Mouse (Mus musculus) stomach, postnatal 0 days (tissue): Measurements from ENCODE around the gene Igsf3. TPM values are rescaled to one million over a fixed set of nuclear protein-coding genes. Genes with fewer than 3 reads are reported as not detected.

Experiments used
- ATAC-seq: fragments of 200-750 bp; cut with Nextera tagmentation; 2 replicates; pipeline ENCODE4 v1.8.0; 2017; ENCODE audit not compliant: low FRiP score, low TSS enrichment
- DNase-seq: peaks from one replicate; pipeline ENCODE4 v3.0.0-alpha.2; 2016; ENCODE audit warnings: low spot score
- H3K27ac ChIP-seq: fragments of 300-500 bp; sonication (generic); replicated peaks from 2 replicates; pipeline ENCODE4 v1.5.1; 2014; ENCODE audit warnings: mild to moderate bottlenecking, control low read depth
- H3K27me3 ChIP-seq: fragments of 300-500 bp; sonication (generic); 2 replicates; pipeline ENCODE4 v1.6.1; 2014; ENCODE audit warnings: low read length; ENCODE audit not compliant: control insufficient read depth, insufficient read depth
- H3K36me3 ChIP-seq: fragments of 300-500 bp; sonication (generic); 2 replicates; pipeline ENCODE4 v1.6.1; 2014; ENCODE audit warnings: low read length, mixed read lengths; ENCODE audit not compliant: control insufficient read depth, insufficient read depth
- H3K4me1 ChIP-seq: fragments of 300-500 bp; sonication (generic); replicated peaks from 2 replicates; pipeline ENCODE4 v1.6.1; 2014; ENCODE audit warnings: antibody characterized with exemption; ENCODE audit not compliant: control insufficient read depth, insufficient read depth
- H3K4me2 ChIP-seq: fragments of 300-500 bp; sonication (generic); replicated peaks from 2 replicates; pipeline ENCODE4 v1.6.1; 2014; ENCODE audit warnings: low read depth, mild to moderate bottlenecking, control low read depth, moderate library complexity
- H3K4me3 ChIP-seq: fragments of 300-500 bp; sonication (generic); 2 replicates; pipeline ENCODE4 v1.5.1; 2014; ENCODE audit warnings: low read depth, low read length, control low read depth
- H3K9ac ChIP-seq: fragments of 300-500 bp; sonication (generic); 2 replicates; pipeline ENCODE4 v1.6.1; 2014; ENCODE audit warnings: mild to moderate bottlenecking, low read length, control low read depth, mixed read lengths
- H3K9me3 ChIP-seq: fragments of 300-500 bp; sonication (generic); 2 replicates; pipeline ENCODE4 v1.6.1; 2016; ENCODE audit warnings: low read length; ENCODE audit not compliant: control insufficient read depth
- CTCF ChIP-seq: IDR thresholded peaks from 2 replicates; pipeline ENCODE4 v1.5.1; 2016; ENCODE audit warnings: antibody characterized with exemption, low read depth, mild to moderate bottlenecking, moderate library complexity
- EP300 ChIP-seq: optimal IDR thresholded peaks from 2 replicates; pipeline ENCODE3; 2016; ENCODE audit warnings: antibody characterized with exemption
- WGBS: fragments of 180-500 bp; shearing (Covaris S2); extraction: QIAGEN DNeasy Blood & Tissue Kit; methylation state at CpG from one replicate; pipeline ENCODE4 v1.1.7; 2014; 5-methylcytosine and 5-hydroxymethylcytosine counted together
- polyA plus RNA-seq: library from polyadenylated mRNA; unstranded; fragments of >200 nt; fragmentation: Nextera tagmentation; extraction: Ambion mirVana; gene quantifications from 2 replicates; pipeline ENCODE4 v1.2.1, GENCODE M21; 2015

The Igsf3 gene
- polyA plus RNA-seq, 1 experiment from 2014 or later: 12.4 TPM

- 64% methylated on average over 8 of the region's 8 CpGs for WGBS
- no peak for TF ChIP-seq EP300
- no peak for TF ChIP-seq CTCF
- Histone ChIP-seq H3K4me3 (no peak overlapping the region), H3K27me3 (no peaks in the 10 kb centered on the region), H3K9ac (no peak overlapping the region), H3K4me1 (no peaks in the 10 kb centered on the region; the same call in 1 of the 2 replicates), H3K4me2 (no peak overlapping the region), H3K36me3 (no peaks in the 10 kb centered on the region), H3K27ac (no peak overlapping the region), H3K9me3 (no peaks in the 10 kb centered on the region)
- no peak for ATAC-seq
- no peak for DNase-seq
Observed at GRCm38 (mm10) chr3:101356583-101357553, 20.0 kb upstream of the Igsf3 start.

GRCm38 (mm10) chr3:101360832-101361231 lies 16.1 kb upstream of the Igsf3 start:
- H3K4me2 ChIP-seq: no peak overlapping the region
- no peaks in the 10 kb centered on the region for H3K9me3 ChIP-seq
- H3K9ac ChIP-seq: no peak overlapping the region
- 84% methylated on average over 6 of the region's 6 CpGs for WGBS
- no peak for DNase-seq
- no peak for TF ChIP-seq CTCF
- TF ChIP-seq EP300: no peak
- H3K4me1 ChIP-seq: no peaks in the 10 kb centered on the region
- no peaks in the 10 kb centered on the region for H3K36me3 ChIP-seq
- H3K27me3 ChIP-seq: no peaks in the 10 kb centered on the region
- H3K27ac ChIP-seq: no peak overlapping the region
- H3K4me3 ChIP-seq: no peak overlapping the region
- no peak for ATAC-seq

- WGBS: 88% methylated on average over 4 of the region's 4 CpGs
- no peaks in the 10 kb centered on the region for H3K27me3 ChIP-seq
- no peak overlapping the region for H3K4me2 ChIP-seq
- H3K9me3 ChIP-seq: no peaks in the 10 kb centered on the region
- no peak overlapping the region for H3K4me3 ChIP-seq
- H3K9ac ChIP-seq: no peak overlapping the region
- H3K36me3 ChIP-seq: no peaks in the 10 kb centered on the region
- no peaks in the 10 kb centered on the region for H3K4me1 ChIP-seq
- no peak for TF ChIP-seq CTCF
- no peak overlapping the region for H3K27ac ChIP-seq
- ATAC-seq (no peak), DNase-seq (no peak)
Observed at GRCm38 (mm10) chr3:101362391-101362790, 14.5 kb upstream of the Igsf3 start.

GRCm38 (mm10) chr3:101363574-101363973 lies 13.3 kb upstream of the Igsf3 start:
- Histone ChIP-seq H3K9ac (no peak overlapping the region), H3K9me3 (no peaks in the 10 kb centered on the region), H3K36me3 (no peaks in the 10 kb centered on the region), H3K4me1 (no peaks in the 10 kb centered on the region), H3K27me3 (no peaks in the 10 kb centered on the region), H3K4me3 (no peak overlapping the region), H3K4me2 (no peak overlapping the region), H3K27ac (no peak overlapping the region)
- TF ChIP-seq EP300: no peak
- TF ChIP-seq CTCF: no peak
- ATAC-seq (0 out of 2 replicates have a peak, but pooled peaks have one; percentile 28), DNase-seq (no peak)
- 61% methylated on average over 7 of the region's 7 CpGs for WGBS

- H3K9me3 ChIP-seq: no peaks in the 10 kb centered on the region
- no peaks in the 10 kb centered on the region for H3K36me3 ChIP-seq
- no peaks in the 10 kb centered on the region for H3K27me3 ChIP-seq
- no peak overlapping the region for H3K9ac ChIP-seq
- DNase-seq (no peak), ATAC-seq (no peak)
- H3K4me1 ChIP-seq: no peaks in the 10 kb centered on the region
- 65% methylated on average over 6 of the region's 6 CpGs for WGBS
- no peak overlapping the region for H3K4me2 ChIP-seq
- TF ChIP-seq CTCF (no peak), EP300 (no peak)
- no peak overlapping the region for H3K27ac ChIP-seq
- no peak overlapping the region for H3K4me3 ChIP-seq
Observed at GRCm38 (mm10) chr3:101365081-101365612, 11.7 kb upstream of the Igsf3 start.

GRCm38 (mm10) chr3:101365911-101366310 lies 11.0 kb upstream of the Igsf3 start:
- Histone ChIP-seq H3K4me2 (no peak overlapping the region), H3K9ac (no peak overlapping the region), H3K4me1 (no peaks in the 10 kb centered on the region), H3K9me3 (no peaks in the 10 kb centered on the region), H3K36me3 (no peaks in the 10 kb centered on the region), H3K27ac (no peak overlapping the region), H3K4me3 (no peak overlapping the region), H3K27me3 (no peaks in the 10 kb centered on the region)
- ATAC-seq: no peak
- no peak for TF ChIP-seq CTCF
- TF ChIP-seq EP300: no peak
- WGBS: 76% methylated on average over 9 of the region's 9 CpGs
- no peak for DNase-seq
